Mouse (Mus musculus) urinary bladder, adult 2 months (tissue): ENCODE results near the gene Hells. TPM values are rescaled to one million over a fixed set of nuclear protein-coding genes. Genes with fewer than 3 reads are reported as not detected.

ENCODE experiments used
- polyA plus RNA-seq: library from polyadenylated mRNA; depleted of rRNA; stranded (reverse); fragments of >200 nt; gene quantifications from 2 replicates; pipeline ENCODE4 v1.2.3, GENCODE M21; 2012; rRNA removed

The Hells gene
- polyA plus RNA-seq, 1 experiment, result 1.7 TPM

Other genes starting within 250 kb of the Hells start
- 8.8 and 9.2 TPM in 2 replicates for gene Noc3l, start 111.7 kb upstream of the Hells start, polyA plus RNA-seq
- gene Tbc1d12, start 94.3 kb upstream of the Hells start, polyA plus RNA-seq, result 5.7 TPM in 2 replicates
- 0.03 TPM in 1 of 2 replicates, not detected in the other for gene Cyp2c55, start 76.1 kb downstream of the Hells start, polyA plus RNA-seq
- gene Cyp2c65, start 130.1 kb downstream of the Hells start, polyA plus RNA-seq, result 0.03 TPM in 1 of 2 replicates, not detected in the other
- gene Cyp2c66, start 183.0 kb downstream of the Hells start, polyA plus RNA-seq, result not detected in 2 replicates